In genomic region chr7:46640062-46640461, GRCm38 (mm10) we compare ENCODE assay signal across 7 mouse cellular contexts. TPM values are rescaled to one million over a fixed set of nuclear protein-coding genes. Genes with fewer than 3 reads are reported as not detected.
DNase-seq lines count a peak whose midpoint lies in the region; ATAC-seq and TF ChIP-seq lines count a peak whose summit lies in the region.

No protein-coding gene starts in this region.

- TF ChIP-seq POLR2A in spleen, adult 2 months (IDR thresholded peaks at IDR 0.05; ENCODE audit: low read depth, low read length), result no peak

- H3K36me3 ChIP-seq in spleen, adult 2 months (ENCODE audit: control insufficient read depth, insufficient read depth, low read length), result no peaks in the 10 kb centered on the region
- no peaks in the 10 kb centered on the region for H3K36me3 ChIP-seq in forebrain, embryonic 14.5 days (ENCODE audit: control insufficient read depth, insufficient read depth, low read length)
- H3K36me3 ChIP-seq in liver, embryonic 14.5 days (replicated peaks; ENCODE audit: control insufficient read depth, insufficient read depth, low read depth), result no peaks in the 10 kb centered on the region

- DNase-seq in spleen, adult 2 months (ENCODE audit: low read depth in 1 of 2, low spot score in 2 of 2), result no peak
- no peak for DNase-seq in spleen, postnatal 14 days (ENCODE audit: low spot score in 2 of 2)
- no peak for DNase-seq in forebrain, embryonic 14.5 days (ENCODE audit: low spot score)
- no peak for DNase-seq in liver, embryonic 14.5 days (ENCODE audit: low read depth in 3 of 3, low spot score in 3 of 3)
- no peak for DNase-seq in urinary bladder, postnatal 25 days (ENCODE audit: low spot score)
- DNase-seq in frontal cortex, postnatal 10 days (ENCODE audit: low spot score in 2 of 2), result no peak
- DNase-seq in frontal cortex, postnatal 25 days (ENCODE audit: low spot score in 2 of 2), result no peak

- no peaks in the 10 kb centered on the region for H3K27me3 ChIP-seq in spleen, adult 2 months (ENCODE audit: control insufficient read depth, insufficient read depth, low read length)
- no peaks in the 10 kb centered on the region for H3K27me3 ChIP-seq in forebrain, embryonic 14.5 days (replicated peaks; ENCODE audit: control insufficient read depth, insufficient read depth, low read length)
- H3K27me3 ChIP-seq in liver, embryonic 14.5 days (ENCODE audit: control insufficient read depth, insufficient read depth, low read length), result no peaks in the 10 kb centered on the region; the same call in 1 of the 2 replicates

- TF ChIP-seq EP300 in liver, embryonic 14.5 days (IDR thresholded peaks at IDR 0.05; ENCODE audit: low read depth), result no peak

- peaks cover 3% of the 10 kb centered on the region; the same call in 1 of the 2 replicates for H3K4me1 ChIP-seq in spleen, adult 2 months (ENCODE audit: control insufficient read depth, insufficient read depth, insufficient read length)
- 0 out of 2 replicates have a peak, but pooled peaks cover 7% of the 10 kb centered on the region for H3K4me1 ChIP-seq in forebrain, embryonic 14.5 days (ENCODE audit: control insufficient read depth, insufficient read depth, low read length)
- H3K4me1 ChIP-seq in liver, embryonic 14.5 days (replicated peaks; ENCODE audit: control insufficient read depth in 2 of 2, insufficient read depth in 2 of 2, low read length in 1 of 2), result peaks cover 0 to 5% of the 10 kb centered on the region in 2 experiments; a peak in 2 of 4 replicates

- no peaks in the 10 kb centered on the region for H3K9me3 ChIP-seq in forebrain, embryonic 14.5 days (replicated peaks; ENCODE audit: control insufficient read depth, low read length)
- no peaks in the 10 kb centered on the region for H3K9me3 ChIP-seq in liver, embryonic 14.5 days (ENCODE audit: control insufficient read depth, low read length)

- H3K4me3 ChIP-seq in spleen, adult 2 months (ENCODE audit: extremely low read depth, insufficient read depth, insufficient read length), result peak overlapping the region; percentile 80
- peak overlapping the region; percentile 55 for H3K4me3 ChIP-seq in forebrain, embryonic 14.5 days (ENCODE audit: low read depth, low read length)
- H3K4me3 ChIP-seq in liver, embryonic 14.5 days (ENCODE audit: insufficient read depth in 1 of 2, low read depth in 2 of 2, low read length in 2 of 2), result peak overlapping the region; percentile 32 to 70

- TF ChIP-seq CTCF in spleen, adult 2 months (IDR thresholded peaks at IDR 0.05; ENCODE audit: extremely low read depth, insufficient read depth, insufficient read length, insufficient replicate concordance), result no peak
- TF ChIP-seq CTCF in liver, embryonic 14.5 days (IDR thresholded peaks at IDR 0.05; ENCODE audit: low read depth), result no peak

- WGBS in spleen, adult 2 months, result 12% methylated on average over 17 of the region's 17 CpGs
- WGBS in forebrain, embryonic 14.5 days, result 11% methylated on average over 17 of the region's 17 CpGs
- WGBS in liver, embryonic 14.5 days (ENCODE audit: insufficient replicate concordance), result 14% methylated on average over 17 of the region's 17 CpGs

- H3K9ac ChIP-seq in forebrain, embryonic 14.5 days (ENCODE audit: low read length), result peak overlapping the region; percentile 81
- no peak overlapping the region for H3K9ac ChIP-seq in liver, embryonic 14.5 days (replicated peaks)

- no peak overlapping the region for H3K27ac ChIP-seq in spleen, adult 2 months (ENCODE audit: insufficient read depth, low read length)
- peak overlapping the region; percentile 77; the same call in 1 of the 2 replicates for H3K27ac ChIP-seq in forebrain, embryonic 14.5 days (ENCODE audit: low read depth, low read length)
- no peak overlapping the region for H3K27ac ChIP-seq in liver, embryonic 14.5 days

- H3K4me2 ChIP-seq in forebrain, embryonic 14.5 days (ENCODE audit: low read length), result peak overlapping the region; percentile 65
- peak overlapping the region; percentile 83 for H3K4me2 ChIP-seq in liver, embryonic 14.5 days (ENCODE audit: low read depth)

- ATAC-seq in forebrain, embryonic 14.5 days, result no peak
- ATAC-seq in liver, embryonic 14.5 days (ENCODE audit: insufficient read depth), result no peak

RNA-seq across cellular contexts. Expression of gene Sergef, which starts 0.5 kb away (rescaled TPM):
- polyA plus RNA-seq in spleen, adult 2 months (2012; rRNA removed), result 7.4 and 11.3 TPM in 2 replicates
- 23.4 and 26.1 TPM in 2 replicates for polyA plus RNA-seq in forebrain, embryonic 14.5 days (2014; fragmentation: Nextera tagmentation; extraction: Ambion mirVana)
- 2.2 and 3.3 TPM in 2 replicates for polyA plus RNA-seq in liver, embryonic 14.5 days (2012; rRNA removed)
- 5.5 and 5.9 TPM in 2 replicates for polyA plus RNA-seq in liver, embryonic 14.5 days (2014; fragmentation: Nextera tagmentation; extraction: Ambion mirVana)

RNA-seq across cellular contexts. Expression of gene Tph1, which starts 32.3 kb away (rescaled TPM):
- polyA plus RNA-seq in spleen, adult 2 months (2012; rRNA removed), result not detected in 2 replicates
- 0.41 and 0.46 TPM in 2 replicates for polyA plus RNA-seq in forebrain, embryonic 14.5 days (2014; fragmentation: Nextera tagmentation; extraction: Ambion mirVana)
- polyA plus RNA-seq in liver, embryonic 14.5 days (2012; rRNA removed), result not detected in 2 replicates
- not detected in 2 replicates for polyA plus RNA-seq in liver, embryonic 14.5 days (2014; fragmentation: Nextera tagmentation; extraction: Ambion mirVana)
